Mouse (Mus musculus) cerebellum, adult 2 months (tissue): Measurements from ENCODE around the gene Armcx5.

Experiments used
- CTCF ChIP-seq: fragments of 200-500 bp; IDR thresholded peaks from 2 replicates; pipeline ENCODE4 v1.5.1; 2011; ENCODE audit warnings: low read depth, mild to moderate bottlenecking, control low read depth, low read length, moderate library complexity, borderline replicate concordance; ENCODE audit not compliant: insufficient read depth
- POLR2A ChIP-seq: fragments of 200-500 bp; IDR thresholded peaks from 2 replicates; pipeline ENCODE4 v1.6.1; 2011; ENCODE audit warnings: low read length, control low read depth, borderline replicate concordance; ENCODE audit not compliant: insufficient read depth

GRCm38 (mm10) chrX:135703111-135703510, 39.4 kb upstream of the Armcx5 start:
- TF ChIP-seq CTCF (no peak), POLR2A (no peak)
